Mouse (Mus musculus): ENCODE results near the gene Ndel1.

The Ndel1 gene

GRCm38 (mm10) chr11:68779735-68780465, 91.8 kb downstream of the Ndel1 start:
- DNase-seq (ENCODE audit: low read depth, low spot score) = no peak

- no peak for DNase-seq (ENCODE audit: low read depth, low spot score)
Observed at GRCm38 (mm10) chr11:68778855-68779254, 92.8 kb downstream of the Ndel1 start.

GRCm38 (mm10) chr11:68777933-68778332, 93.7 kb downstream of the Ndel1 start:
- DNase-seq (ENCODE audit: low read depth, low spot score) = no peak

- DNase-seq (ENCODE audit: low read depth, low spot score) = no peak
Observed at GRCm38 (mm10) chr11:68776147-68776655, 95.5 kb downstream of the Ndel1 start.

Data from c-Kit-negative CD71-positive TER-119-positive erythroid progenitor cells, embryonic 14.5 days (primary cell).